Mouse (Mus musculus) midbrain, embryonic 11.5 days (tissue): ENCODE data around the gene Dusp1. TPM values are rescaled to one million over a fixed set of nuclear protein-coding genes. Genes with fewer than 3 reads are reported as not detected.

ENCODE experiments used
- ATAC-seq: fragments of 200-750 bp; cut with Nextera tagmentation; 2 replicates; pipeline ENCODE4 v1.8.0; 2017; ENCODE audit warnings: moderate TSS enrichment, moderate library complexity; ENCODE audit not compliant: low FRiP score
- DNase-seq: peaks from one replicate; pipeline ENCODE4 v3.0.0; 2015; ENCODE audit warnings: low spot score; ENCODE audit errors: missing footprints
- H3K27ac ChIP-seq: fragments of 300-500 bp; sonication (generic); 2 replicates; pipeline ENCODE4 v1.5.1; 2014; ENCODE audit warnings: low read depth, low read length
- H3K27me3 ChIP-seq: fragments of 300-500 bp; sonication (generic); 2 replicates; pipeline ENCODE4 v1.6.1; 2014; ENCODE audit warnings: mild to moderate bottlenecking, low read length, moderate library complexity, mixed read lengths; ENCODE audit not compliant: control insufficient read depth, insufficient read depth
- H3K36me3 ChIP-seq: fragments of 300-500 bp; sonication (generic); 2 replicates; pipeline ENCODE4 v1.6.1; 2014; ENCODE audit warnings: mild to moderate bottlenecking, low read length, moderate library complexity, mixed read lengths; ENCODE audit not compliant: control insufficient read depth, insufficient read depth
- H3K4me1 ChIP-seq: fragments of 300-500 bp; sonication (generic); 2 replicates; pipeline ENCODE4 v1.6.1; 2014; ENCODE audit warnings: low read length; ENCODE audit not compliant: control insufficient read depth, insufficient read depth
- H3K4me2 ChIP-seq: fragments of 300-500 bp; sonication (generic); 2 replicates; pipeline ENCODE4 v1.6.1; 2014; ENCODE audit warnings: mild to moderate bottlenecking, moderate library complexity
- H3K4me3 ChIP-seq: fragments of 300-500 bp; sonication (generic); 2 replicates; pipeline ENCODE4 v1.5.1; 2014; ENCODE audit warnings: low read depth, low read length
- H3K9ac ChIP-seq: fragments of 300-500 bp; sonication (generic); 2 replicates; pipeline ENCODE4 v1.6.1; 2014; ENCODE audit warnings: low read length
- H3K9me3 ChIP-seq: fragments of 300-500 bp; sonication (generic); 2 replicates; pipeline ENCODE4 v1.6.1; 2016; ENCODE audit warnings: low read length; ENCODE audit not compliant: control insufficient read depth
- WGBS: fragments of 180-500 bp; shearing (Covaris S2); extraction: QIAGEN DNeasy Blood & Tissue Kit; methylation state at CpG from one replicate; pipeline ENCODE4 v1.1.7; 2014; 5-methylcytosine and 5-hydroxymethylcytosine counted together
- microRNA-seq: library from miRNA; unstranded; fragments of <30 nt; microRNA quantifications from one replicate; pipeline ENCODE4, GENCODE M21; 2017
- polyA plus RNA-seq: library from polyadenylated mRNA; unstranded; fragments of >200 nt; fragmentation: Nextera tagmentation; extraction: Ambion mirVana; gene quantifications from 2 replicates; pipeline ENCODE4 v1.2.1, GENCODE M21; 2014

Gene Dusp1
- polyA plus RNA-seq, 1 experiment from 2014 or later: 30.2 TPM

DNA sequence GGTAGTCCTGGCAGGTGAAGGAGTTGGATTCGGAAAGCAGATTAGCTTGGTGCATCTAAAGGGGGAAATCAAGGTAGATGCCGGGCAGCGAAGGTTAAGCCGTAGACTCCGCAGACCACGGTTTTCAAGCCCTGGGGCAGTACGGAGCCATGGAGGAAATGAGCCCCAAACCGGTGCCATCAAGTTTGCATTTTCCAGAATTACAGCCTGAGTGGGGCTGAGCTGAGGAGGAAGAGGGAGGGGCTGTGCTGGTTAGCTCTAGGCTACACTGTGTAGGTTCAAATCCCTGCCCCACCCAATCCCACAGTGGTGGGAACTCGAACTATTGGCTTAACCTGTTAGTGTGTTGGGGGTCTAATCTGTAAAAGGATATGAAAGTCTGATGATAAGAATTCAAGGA, 97.4 kb downstream of the Dusp1 start:
- Histone ChIP-seq H3K4me3 (no peak overlapping the region), H3K9ac (no peak overlapping the region), H3K4me2 (no peak overlapping the region), H3K27ac (no peak overlapping the region), H3K4me1 (no peaks in the 10 kb centered on the region), H3K36me3 (no peaks in the 10 kb centered on the region), H3K27me3 (no peaks in the 10 kb centered on the region), H3K9me3 (no peaks in the 10 kb centered on the region)
- DNase-seq (no peak), ATAC-seq (no peak)
- 86% methylated on average over 9 of the region's 9 CpGs for WGBS

DNA sequence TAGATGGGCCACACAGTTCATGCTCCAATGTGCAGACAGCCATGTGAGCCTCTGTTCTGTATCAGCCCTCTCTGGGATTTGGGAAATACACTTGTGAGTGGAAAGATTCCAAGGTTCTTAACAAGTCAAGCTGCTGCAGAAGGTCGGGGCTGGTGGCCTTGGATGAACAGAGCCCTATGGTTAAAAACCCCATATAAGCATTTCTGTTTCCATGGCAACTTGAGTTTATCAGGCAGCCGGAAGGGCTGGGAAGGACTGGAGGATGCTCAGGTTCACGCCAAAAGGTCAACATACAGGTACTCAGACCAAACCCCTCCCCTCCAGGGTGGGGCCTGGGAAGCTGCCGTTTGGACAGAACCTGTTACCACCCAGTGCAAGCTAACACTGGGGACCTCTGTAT, 97.9 kb downstream of the Dusp1 start:
- no peaks in the 10 kb centered on the region for H3K9me3 ChIP-seq
- H3K36me3 ChIP-seq: no peaks in the 10 kb centered on the region
- H3K4me1 ChIP-seq: no peaks in the 10 kb centered on the region
- no peak overlapping the region for H3K4me2 ChIP-seq
- DNase-seq: no peak
- no peak overlapping the region for H3K4me3 ChIP-seq
- no peak overlapping the region for H3K27ac ChIP-seq
- H3K27me3 ChIP-seq: no peaks in the 10 kb centered on the region
- H3K9ac ChIP-seq: no peak overlapping the region
- 61% methylated on average over 4 of the region's 4 CpGs for WGBS
- no peak for ATAC-seq

DNA sequence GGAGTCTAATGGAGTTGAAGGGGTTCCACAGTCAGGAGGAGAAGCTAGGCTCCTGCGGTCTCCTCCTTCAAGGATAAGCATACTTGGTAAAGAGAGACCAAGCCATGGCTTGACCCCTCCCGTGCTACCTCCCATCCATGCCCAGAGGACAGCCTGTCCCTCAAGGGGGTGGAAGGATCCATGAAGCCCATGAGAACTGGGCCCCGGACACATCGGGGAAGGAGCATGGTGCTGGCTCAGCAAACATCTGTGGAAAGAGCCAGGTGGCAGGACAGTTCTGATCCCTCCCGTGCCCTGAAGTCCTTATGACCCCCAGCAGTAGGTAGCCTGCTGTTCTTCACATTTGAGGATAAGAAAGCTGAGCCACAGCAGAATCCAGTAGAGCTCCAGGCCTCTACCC, 98.5 kb downstream of the Dusp1 start:
- no peak overlapping the region for H3K4me3 ChIP-seq
- no peak overlapping the region for H3K9ac ChIP-seq
- no peaks in the 10 kb centered on the region for H3K9me3 ChIP-seq
- ATAC-seq (no peak), DNase-seq (no peak)
- no peak overlapping the region for H3K4me2 ChIP-seq
- no peak overlapping the region for H3K27ac ChIP-seq
- WGBS: 81% methylated on average over 5 of the region's 5 CpGs
- H3K36me3 ChIP-seq: no peaks in the 10 kb centered on the region
- no peaks in the 10 kb centered on the region for H3K4me1 ChIP-seq
- H3K27me3 ChIP-seq: no peaks in the 10 kb centered on the region

DNA sequence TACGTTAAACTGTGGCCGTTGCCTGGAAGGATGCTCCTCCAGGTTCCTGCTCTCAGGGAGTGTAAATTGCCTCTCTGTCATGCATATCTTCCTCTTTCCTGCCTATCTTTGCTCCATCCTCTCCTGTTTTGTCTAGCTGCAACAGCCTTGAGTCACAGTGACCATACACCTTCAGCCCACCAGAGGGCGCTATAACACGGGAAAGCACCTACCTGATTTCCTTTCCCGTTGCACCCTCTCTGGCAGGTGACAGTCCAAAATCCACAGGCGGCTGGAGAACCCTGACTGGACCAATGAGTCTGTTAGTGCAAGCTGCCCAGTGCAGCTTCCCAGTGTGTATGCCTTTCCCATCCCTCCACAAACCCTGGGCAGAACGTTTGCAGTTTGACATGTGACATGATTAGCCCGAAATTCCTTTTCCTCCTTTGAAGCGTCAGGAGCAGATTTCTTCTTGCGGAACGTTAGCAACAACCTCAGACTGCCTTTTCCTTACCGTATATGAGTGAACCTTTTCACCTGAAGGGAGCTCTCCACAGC, 99.2 kb downstream of the Dusp1 start:
- DNase-seq: peak; percentile 92
- Histone ChIP-seq H3K9me3 (no peaks in the 10 kb centered on the region), H3K4me2 (no peak overlapping the region), H3K27ac (no peak overlapping the region), H3K36me3 (no peaks in the 10 kb centered on the region), H3K9ac (no peak overlapping the region), H3K27me3 (no peaks in the 10 kb centered on the region), H3K4me3 (no peak overlapping the region), H3K4me1 (no peaks in the 10 kb centered on the region)
- 28% methylated on average over 12 of the region's 12 CpGs for WGBS
- ATAC-seq: no peak

DNA sequence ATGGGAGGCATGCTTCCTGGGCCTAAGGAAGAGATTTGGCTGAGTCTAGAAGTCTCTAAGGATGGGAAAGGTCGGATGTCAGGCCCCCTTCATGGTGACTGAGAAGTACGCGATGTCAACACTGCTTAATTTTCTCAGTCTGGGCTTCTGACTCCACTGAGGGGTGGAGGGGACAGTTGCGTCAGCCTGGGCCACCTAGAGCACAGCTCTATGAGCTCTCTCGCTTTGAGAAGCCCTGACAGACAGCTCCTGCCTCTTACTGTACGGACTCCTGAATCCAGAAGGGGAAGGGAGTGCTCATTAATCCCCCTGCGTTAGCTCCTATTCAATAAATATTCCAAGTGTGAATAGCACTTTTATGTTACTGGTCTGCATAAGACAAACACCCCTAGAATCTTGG, 103.9 kb downstream of the Dusp1 start:
- ATAC-seq (no peak), DNase-seq (peak; percentile 71)
- no peak overlapping the region for H3K27ac ChIP-seq
- no peaks in the 10 kb centered on the region for H3K4me1 ChIP-seq
- H3K27me3 ChIP-seq: no peaks in the 10 kb centered on the region
- no peak overlapping the region for H3K4me2 ChIP-seq
- WGBS: 70% methylated on average over 7 of the region's 7 CpGs
- no peaks in the 10 kb centered on the region for H3K36me3 ChIP-seq
- no peak overlapping the region for H3K9ac ChIP-seq
- H3K9me3 ChIP-seq: no peaks in the 10 kb centered on the region
- no peak overlapping the region for H3K4me3 ChIP-seq

DNA sequence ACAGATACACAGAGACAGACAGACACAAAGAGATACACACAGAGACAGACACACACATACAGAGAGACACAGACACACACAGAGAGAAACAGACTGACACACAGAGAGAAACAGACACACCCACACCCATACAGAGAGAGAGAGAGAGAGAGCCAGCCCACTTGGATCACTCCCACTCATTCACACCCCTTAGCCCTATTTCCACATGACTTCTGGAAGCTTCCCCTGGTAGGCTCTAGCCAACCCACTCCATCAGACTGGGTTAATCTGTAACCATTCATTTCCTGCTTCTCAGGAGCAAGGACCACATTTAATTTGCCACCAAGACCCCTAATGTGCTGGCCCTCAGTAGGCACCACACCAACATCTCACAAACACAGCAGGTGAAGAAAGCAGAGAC, 104.4 kb downstream of the Dusp1 start:
- no peak for ATAC-seq
- Histone ChIP-seq H3K4me2 (no peak overlapping the region), H3K36me3 (no peaks in the 10 kb centered on the region), H3K27me3 (no peaks in the 10 kb centered on the region), H3K4me1 (no peaks in the 10 kb centered on the region), H3K27ac (no peak overlapping the region), H3K9ac (no peak overlapping the region), H3K4me3 (no peak overlapping the region), H3K9me3 (no peaks in the 10 kb centered on the region)
- DNase-seq: no peak

Small RNA genes lying within 50 kb of the gene (microRNA-seq; reads per million reads assigned to microRNA genes)
- not detected for gene Gm22420

Other genes with a start within 250 kb of the Dusp1 start
- gene Neurl1b, start 147.3 kb downstream of the Dusp1 start, polyA plus RNA-seq: 0.18 and 0.46 TPM in 2 replicates
- gene Ergic1, start 639 bp downstream of the Dusp1 start, polyA plus RNA-seq: 129 and 130 TPM in 2 replicates
- 104 and 110 TPM in 2 replicates for gene Atp6v0e, start 101.1 kb upstream of the Dusp1 start, polyA plus RNA-seq
- 4.0 and 5.5 TPM in 2 replicates for gene Crebrf, start 153.5 kb upstream of the Dusp1 start, polyA plus RNA-seq
- gene Bnip1, start 218.9 kb upstream of the Dusp1 start, polyA plus RNA-seq: 52.9 and 54.1 TPM in 2 replicates